Mouse (Mus musculus) right cerebral cortex, postnatal 25 days (tissue): ENCODE measurements around the gene Rfx2.

Source experiments
- DNase-seq: peaks from one replicate; pipeline ENCODE4 v3.0.0; 2022

The Rfx2 gene

GRCm38 (mm10) chr17:56831111-56831816 lies 451 bp upstream of the Rfx2 start:
- peak; percentile 99 for DNase-seq

GRCm38 (mm10) chr17:56829795-56830194 lies 1.0 kb downstream of the Rfx2 start:
- no peak for DNase-seq

- DNase-seq = no peak
Observed at GRCm38 (mm10) chr17:56829171-56829570, 1.6 kb downstream of the Rfx2 start.

GRCm38 (mm10) chr17:56826718-56827117 lies 4.1 kb downstream of the Rfx2 start:
- DNase-seq = no peak

GRCm38 (mm10) chr17:56823352-56823751 lies 7.5 kb downstream of the Rfx2 start:
- DNase-seq = no peak

- DNase-seq = no peak
Observed at GRCm38 (mm10) chr17:56822380-56822779, 8.4 kb downstream of the Rfx2 start.

GRCm38 (mm10) chr17:56819694-56820111 lies 11.1 kb downstream of the Rfx2 start:
- DNase-seq = no peak

- DNase-seq = no peak
Observed at GRCm38 (mm10) chr17:56819032-56819545, 11.7 kb downstream of the Rfx2 start.

GRCm38 (mm10) chr17:56818067-56818636 lies 12.7 kb downstream of the Rfx2 start:
- DNase-seq = no peak

GRCm38 (mm10) chr17:56815057-56815345 lies 15.8 kb downstream of the Rfx2 start:
- no peak for DNase-seq

- DNase-seq = peak; percentile 80
Observed at GRCm38 (mm10) chr17:56814316-56815056, 16.3 kb downstream of the Rfx2 start.

- peak; percentile 61 for DNase-seq
Observed at GRCm38 (mm10) chr17:56810245-56810644, 20.6 kb downstream of the Rfx2 start.

- DNase-seq = peak; percentile 80
Observed at GRCm38 (mm10) chr17:56808518-56808917, 22.3 kb downstream of the Rfx2 start.

GRCm38 (mm10) chr17:56805784-56806183 lies 25.0 kb downstream of the Rfx2 start:
- DNase-seq = no peak

- DNase-seq = no peak
Observed at GRCm38 (mm10) chr17:56804952-56805351, 25.9 kb downstream of the Rfx2 start.

- no peak for DNase-seq
Observed at GRCm38 (mm10) chr17:56802065-56802464, 28.7 kb downstream of the Rfx2 start.

GRCm38 (mm10) chr17:56799276-56799675 lies 31.5 kb downstream of the Rfx2 start:
- no peak for DNase-seq

- no peak for DNase-seq
Observed at GRCm38 (mm10) chr17:56793614-56794319, 37.0 kb downstream of the Rfx2 start.

GRCm38 (mm10) chr17:56792588-56792987 lies 38.2 kb downstream of the Rfx2 start:
- DNase-seq = no peak

GRCm38 (mm10) chr17:56789286-56789685 lies 41.5 kb downstream of the Rfx2 start:
- DNase-seq = no peak

GRCm38 (mm10) chr17:56788886-56789285 lies 41.9 kb downstream of the Rfx2 start:
- no peak for DNase-seq

- DNase-seq = no peak
Observed at GRCm38 (mm10) chr17:56780291-56780978, 50.4 kb downstream of the Rfx2 start.
